Mouse (Mus musculus) CH12F3 (cell line): Measurements from ENCODE around the gene Mob3c.

Experiments
- in situ Hi-C: fragments of 300-500 bp; cut with MboI; formaldehyde crosslinking; loops from 2 replicates; pipeline ENCODE4 v1.14.3; 2020; ENCODE audit warnings: low sequenced_read_pairs

The Mob3c gene

DNA sequence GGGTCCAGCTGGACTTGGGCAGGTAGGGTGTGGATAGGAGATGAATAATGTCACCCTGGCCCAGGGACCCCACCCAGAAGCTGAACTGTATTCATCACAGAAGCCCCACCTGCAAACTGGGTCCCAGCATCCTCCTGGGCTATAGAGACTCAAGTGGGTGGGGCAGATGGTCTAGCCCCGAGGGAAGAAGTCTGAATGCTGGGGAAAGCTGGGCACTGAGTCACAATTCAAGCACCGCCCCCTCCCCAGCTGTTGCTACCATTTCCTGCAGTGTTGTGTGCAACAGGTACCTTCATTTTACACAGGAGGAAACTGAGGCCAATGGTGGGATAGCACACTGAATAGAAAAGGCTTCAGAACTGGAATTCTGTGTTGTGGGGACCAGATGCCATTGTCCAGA is 4.1 kb downstream of the Mob3c start:
- in situ Hi-C loops: no loop called here

DNA sequence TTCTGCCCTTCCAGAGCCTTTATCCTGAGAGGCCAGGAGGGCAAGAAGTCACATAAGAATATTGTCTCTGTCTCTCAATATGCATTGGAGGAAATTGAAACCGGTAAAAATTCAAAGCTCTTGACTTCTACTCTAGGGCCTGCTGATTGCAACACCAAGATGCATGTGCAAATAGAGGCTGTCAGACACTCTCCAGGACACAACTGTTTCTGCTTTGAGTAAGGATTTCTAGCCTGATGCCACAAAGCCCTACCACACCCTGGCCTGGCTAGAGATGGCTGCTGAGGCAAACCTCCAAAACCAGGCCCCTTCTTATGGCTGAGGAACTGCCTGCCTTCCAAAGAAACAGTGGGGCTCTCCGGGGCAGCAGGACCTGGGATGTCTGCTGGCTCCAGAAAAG is 7.7 kb downstream of the Mob3c start:
- in situ Hi-C loops: no loop called here

DNA sequence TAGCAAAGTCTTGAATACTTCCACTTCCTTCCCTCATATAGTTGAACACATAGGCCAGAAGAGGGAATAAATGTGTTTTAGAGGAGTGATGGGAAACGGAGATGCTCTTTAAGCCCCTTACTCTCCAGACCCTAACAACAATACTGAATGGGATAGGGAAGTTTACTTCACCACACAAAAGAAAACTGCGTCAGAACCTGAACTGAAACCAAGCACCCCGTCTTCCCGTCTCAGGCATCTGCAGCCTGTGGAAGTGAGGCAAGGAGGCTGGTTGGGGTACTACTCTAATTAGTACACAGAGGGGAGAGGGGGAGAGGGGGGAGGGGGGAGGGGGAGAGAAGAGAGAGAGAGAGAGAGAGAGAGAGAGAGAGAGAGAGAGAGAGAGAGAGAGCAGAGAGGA is 10.3 kb downstream of the Mob3c start:
- in situ Hi-C loops: no loop called here

DNA sequence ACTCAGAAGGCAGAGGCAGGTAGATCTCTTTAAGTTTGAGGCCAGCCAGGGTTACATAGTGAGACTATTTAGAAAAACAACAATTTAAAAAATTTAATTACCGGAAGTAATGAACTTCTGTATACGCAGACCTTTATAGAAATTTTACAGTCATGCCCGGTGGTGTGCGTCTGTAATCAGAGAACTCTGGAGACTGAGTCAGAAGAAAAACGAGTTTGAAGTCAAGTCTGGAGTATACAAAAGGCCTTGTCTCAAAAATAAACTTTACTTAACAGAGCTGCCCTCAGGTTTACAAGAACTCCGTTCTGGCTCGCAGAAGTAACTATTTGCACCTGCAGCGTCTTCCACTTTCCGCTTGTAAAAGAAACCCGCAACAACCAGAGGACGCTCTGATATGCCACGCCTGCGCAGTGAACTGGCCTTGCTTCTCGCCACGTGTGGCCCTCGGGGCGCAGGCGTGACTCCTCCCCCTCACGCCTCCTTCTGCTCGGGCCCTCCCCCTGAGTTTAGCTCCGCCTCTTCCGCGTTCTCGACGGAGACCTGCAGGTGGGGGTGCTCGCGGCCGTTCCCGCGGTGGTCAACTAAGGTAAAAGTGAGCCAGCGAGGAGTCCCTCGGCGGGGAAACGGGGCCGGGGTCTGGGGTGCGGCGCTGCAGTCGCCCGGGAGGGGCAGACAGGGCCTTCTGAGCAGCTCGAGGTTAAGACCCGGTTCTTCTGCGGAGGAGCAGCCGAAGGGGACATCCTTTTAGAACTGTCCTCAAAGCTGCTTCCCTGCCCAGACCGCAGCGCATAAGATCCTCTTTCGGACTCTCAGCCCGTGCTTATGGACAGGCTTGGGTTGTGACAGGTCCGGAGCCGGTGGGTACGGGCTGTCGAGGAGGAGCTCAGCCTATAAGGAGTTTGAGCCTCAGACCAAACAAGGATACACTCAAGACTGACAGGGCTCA is 11.1 kb downstream of the Mob3c start, which contains the start of gene Mknk1:
Gene Mknk1 (plus strand): TSS at position 503 of the 946 bp plus-strand sequence.
- in situ Hi-C loops: no loop called here

DNA sequence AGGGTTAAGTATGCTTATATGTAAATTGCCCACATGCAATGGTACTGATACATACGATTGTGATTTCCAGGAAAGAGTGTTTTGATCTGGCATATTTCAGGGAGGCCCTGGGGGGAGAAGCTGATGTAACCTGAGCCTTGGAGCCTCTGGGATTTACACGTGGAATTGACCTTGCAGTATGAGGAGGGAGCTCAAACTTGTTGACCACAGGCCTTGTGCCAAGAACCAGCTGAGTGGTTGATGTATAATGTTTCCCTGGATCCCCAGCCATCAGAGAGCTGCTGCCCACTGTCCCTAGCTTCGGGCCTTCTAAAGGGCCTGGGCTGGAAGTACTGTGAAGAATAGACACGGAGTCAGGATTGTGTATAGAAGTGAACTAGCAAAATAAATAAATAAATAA is 12.1 kb downstream of the Mob3c start:
- in situ Hi-C loops: no loop called here

DNA sequence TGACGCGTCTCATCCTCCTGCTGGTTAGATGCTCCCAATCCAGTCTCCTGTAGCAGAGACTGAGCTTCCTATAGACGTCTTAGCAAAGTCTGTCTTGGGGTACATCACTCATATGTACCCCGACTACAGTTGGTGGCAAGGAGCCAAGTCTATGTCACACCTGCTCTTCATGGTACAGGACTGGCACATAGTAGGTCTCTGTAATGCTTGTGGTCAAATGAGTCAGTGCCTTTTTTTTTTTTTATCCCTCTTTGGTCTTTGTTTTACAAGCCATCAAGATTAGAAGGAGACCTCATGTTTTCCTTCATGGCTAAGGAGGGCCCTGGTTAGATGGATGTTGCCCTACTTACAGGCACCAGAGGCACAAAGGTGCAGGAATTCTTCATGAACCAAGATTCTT is 12.9 kb downstream of the Mob3c start:
- in situ Hi-C loops: no loop called here

DNA sequence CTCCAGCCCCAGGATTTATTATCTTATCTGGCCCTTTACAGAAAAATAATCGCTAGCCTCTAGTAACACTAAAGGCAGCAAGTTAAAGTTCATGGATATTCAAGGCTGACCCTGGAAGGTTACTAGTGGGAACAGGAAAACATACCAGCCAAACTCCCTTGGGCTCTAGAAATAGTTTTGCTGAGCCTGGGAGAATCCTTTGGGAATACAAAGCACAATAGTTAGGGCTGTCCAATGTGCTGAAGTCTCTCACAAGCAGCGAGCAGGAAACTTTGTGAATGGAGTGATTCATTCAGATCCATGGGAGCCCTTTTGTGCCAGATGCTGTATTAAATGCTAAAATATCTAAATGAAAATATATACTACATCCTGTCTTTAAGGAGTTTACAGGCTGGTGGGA is 18.8 kb downstream of the Mob3c start:
- in situ Hi-C loops: no loop called here

DNA sequence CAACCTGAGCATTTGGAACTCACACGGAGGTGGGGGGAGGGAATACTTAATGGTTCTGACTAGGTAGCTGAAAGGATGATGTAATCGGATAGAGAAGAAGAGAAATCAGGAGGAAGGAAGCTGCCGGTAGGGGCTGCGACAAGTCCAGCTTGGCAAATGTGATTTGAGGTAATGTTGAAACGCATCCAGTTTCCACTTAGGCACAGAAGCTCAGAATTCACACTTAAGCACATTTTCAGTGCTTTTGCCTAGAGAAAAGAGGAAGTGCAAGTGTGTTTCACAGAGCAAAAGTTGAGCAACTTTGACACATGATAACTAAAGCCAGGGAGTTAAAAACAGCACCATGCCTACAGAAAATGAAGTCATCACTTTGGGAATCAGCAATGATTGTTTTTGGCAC is 19.5 kb downstream of the Mob3c start:
- in situ Hi-C loops: no loop called here

DNA sequence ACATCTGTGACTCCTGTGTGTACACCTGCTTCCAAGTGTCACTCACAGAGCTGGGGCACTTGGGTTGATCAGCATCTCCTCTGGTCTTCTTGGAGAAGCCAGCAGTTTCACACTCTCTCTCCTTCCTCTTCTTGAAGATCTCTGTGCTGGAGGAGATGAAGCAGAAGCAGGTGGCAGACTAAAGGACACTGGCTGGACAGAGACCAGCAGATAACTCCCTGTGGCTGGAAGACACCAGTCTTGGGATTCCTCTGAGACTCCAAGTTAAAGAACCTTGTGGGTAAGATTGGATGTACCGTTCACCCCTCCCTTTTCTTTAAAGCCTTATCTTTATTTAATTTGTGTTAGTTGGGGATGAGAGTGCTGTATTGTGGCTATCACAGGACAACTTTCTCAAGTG is 20.2 kb downstream of the Mob3c start:
- in situ Hi-C loops: no loop called here

DNA sequence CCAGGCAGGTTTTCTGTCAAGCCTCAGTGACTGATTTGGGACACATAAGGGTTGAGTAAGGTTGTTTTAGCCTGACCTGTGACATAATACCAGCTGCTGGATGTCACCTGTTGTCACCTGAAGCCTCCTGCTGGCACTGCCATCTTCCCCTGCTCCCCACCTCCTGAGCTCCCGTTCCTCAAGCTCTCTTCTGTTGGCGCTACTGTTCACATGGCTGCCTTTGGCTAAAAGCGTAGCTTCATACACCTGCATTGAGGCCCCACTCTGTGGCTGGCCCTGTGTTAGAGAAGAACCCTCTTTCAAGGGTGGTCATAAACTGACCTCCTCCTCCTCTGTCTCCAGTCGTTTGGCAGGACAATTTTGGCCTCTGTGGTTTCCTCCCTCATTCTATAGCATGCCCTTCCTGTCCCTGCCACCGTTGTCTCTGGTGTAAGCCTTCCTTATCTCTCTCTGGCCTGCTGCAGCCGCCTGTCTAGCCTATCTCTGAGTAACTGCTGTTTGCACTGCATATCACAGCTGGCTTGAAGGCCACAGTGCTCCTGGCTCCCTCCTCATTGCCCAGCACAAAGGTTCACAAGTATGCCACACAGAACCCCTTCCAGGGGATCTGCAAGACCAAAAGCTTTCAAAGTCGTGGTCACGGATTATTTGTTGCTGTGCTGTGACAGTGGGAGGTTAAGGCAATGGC is 21.2 kb downstream of the Mob3c start:
- in situ Hi-C loops: no loop called here

DNA sequence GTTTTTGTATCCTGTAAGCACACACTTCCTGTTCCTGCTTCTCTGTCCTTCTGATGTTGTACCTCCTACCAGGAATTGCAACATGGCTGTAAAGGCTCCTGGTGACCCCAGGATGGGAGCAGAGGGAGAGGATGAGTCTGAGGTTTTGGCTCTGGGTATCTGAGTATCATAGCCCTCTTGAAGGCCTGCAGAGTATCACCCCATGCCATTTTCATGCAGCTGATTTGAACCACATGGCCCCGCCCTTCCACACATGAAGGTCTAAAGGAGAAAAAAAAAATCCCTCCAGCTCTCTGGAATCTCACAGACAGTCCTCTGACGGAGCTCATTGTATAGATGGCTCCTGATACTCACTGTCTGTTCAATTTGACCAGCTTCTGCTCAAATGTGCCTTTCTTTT is 22.2 kb downstream of the Mob3c start:
- in situ Hi-C loops: no loop called here

DNA sequence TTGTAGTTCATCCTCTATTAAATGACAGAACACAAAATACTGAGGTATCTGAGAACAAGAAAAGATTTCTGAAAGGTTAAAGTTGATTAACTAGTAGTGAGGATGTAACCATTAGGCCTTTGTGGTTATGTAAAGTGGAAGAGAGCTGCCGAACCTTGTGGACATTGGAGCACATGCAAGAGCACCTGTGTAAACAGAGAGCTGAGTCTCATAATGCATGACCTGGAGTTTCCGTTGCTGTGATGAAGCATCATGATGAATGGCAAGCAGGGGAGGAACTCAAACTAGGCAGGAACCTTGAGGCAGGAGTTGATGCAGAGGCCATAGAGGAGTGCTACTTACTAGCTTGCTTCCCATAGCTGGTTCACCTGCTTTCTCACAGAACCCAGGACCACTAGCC is 22.7 kb downstream of the Mob3c start:
- in situ Hi-C loops: no loop called here

DNA sequence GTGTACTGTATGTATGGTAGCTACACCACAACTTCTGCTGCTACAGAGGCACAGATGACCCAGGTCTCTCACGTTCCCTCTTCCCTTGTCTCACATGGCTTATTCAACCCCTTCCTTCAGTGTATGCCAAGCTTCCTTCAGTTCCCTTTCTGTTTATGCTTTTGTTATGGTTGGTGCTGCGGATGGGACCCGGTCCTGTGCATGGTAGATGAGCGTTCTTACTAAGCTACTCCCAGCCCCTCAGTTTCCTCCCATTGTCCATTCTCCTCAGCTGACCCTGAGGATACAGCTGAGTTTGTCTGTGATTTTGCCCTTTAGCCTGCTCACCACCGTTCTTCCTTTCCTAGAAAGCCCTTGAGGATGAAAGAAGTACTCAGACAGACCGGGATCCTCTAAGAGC is 23.7 kb downstream of the Mob3c start:
- in situ Hi-C loops: no loop called here

DNA sequence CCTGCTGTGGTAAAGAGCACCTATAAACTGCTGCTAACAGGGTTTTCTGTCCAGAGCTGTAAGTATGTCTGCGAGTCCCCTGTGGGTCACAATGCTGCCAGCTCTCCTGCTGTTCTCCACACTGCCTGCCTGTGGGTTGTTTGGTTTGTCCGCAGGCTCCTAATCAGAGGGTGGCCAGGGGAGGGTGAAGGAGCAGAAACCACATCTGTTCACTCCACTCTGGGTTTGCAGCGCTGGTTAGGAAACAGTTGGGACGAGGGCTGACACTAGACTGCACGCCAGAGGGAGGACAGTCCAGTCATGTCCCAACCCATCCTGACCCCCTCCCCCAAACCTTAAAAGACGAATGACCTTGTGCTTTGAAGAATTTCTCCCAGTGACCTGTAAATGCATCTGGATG is 27.2 kb downstream of the Mob3c start:
- in situ Hi-C loops: no loop called here

DNA sequence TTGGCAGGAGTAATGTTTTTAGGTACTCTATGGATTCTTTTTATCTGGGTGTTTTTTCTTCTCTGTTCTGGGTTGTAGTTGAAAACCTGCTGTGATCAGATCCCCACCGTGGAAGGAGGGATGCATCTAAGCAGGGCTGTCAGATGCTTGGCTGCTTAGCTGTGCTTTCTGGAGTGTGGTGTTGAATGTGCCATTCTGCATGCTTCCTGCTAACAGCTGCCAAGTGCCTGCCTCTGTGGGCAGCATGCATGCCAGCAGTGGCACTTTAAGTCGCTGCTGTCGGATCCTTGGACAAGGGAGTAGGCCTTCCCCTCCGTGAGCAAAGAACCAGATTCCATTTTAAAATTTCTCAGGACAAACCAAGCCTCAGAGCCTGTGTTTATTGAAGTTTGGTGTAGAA is 27.7 kb downstream of the Mob3c start:
- in situ Hi-C loops: no loop called here

DNA sequence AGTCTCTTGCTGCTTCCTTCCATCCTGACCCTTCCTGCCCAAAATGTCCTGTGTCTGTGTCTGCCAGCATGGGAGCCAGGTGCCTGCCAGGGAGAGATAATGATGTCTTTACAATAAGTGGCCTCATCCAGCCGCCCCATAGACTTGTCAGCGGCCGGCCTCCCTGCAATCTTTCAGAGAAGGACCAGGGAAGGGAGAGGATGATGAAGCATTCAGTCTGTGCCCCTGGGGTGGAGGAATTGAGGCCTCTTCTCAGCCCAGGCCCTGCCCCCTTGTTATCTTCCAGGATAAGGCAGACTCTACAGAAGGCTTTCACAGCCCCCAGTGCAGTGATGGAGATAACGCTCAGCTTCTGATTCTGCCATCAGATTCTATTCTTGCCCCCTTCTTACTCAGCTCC is 28.4 kb downstream of the Mob3c start:
- in situ Hi-C loops: no loop called here

DNA sequence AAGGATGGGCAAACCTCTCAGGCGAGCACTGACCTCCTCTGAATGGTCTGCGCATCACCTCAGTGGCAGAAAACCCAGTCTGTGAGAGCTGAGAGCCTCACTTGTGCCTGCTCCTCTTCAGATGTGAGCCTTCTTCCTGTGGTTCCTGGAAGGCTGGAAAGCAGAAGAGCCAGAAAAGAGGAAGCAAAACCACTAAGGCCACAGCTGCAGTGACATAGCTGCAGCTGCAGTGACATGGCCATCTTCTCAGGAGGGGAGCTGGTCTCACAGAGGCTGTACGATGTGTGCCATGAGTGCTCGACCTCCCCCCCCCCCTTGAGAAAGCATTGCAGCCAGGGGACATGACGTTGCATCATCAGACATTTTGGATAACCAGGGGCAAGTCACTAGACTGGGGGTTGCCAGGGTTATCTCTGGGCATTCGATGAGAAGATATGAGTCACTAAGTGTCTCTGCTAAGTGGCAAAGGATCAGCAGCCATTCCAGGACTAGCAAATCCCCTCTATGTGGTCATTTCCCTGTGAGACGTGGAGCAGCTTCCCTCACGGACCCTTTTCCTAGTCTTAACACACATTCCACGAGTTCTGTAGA is 29.5 kb downstream of the Mob3c start:
- in situ Hi-C loops: no loop called here

DNA sequence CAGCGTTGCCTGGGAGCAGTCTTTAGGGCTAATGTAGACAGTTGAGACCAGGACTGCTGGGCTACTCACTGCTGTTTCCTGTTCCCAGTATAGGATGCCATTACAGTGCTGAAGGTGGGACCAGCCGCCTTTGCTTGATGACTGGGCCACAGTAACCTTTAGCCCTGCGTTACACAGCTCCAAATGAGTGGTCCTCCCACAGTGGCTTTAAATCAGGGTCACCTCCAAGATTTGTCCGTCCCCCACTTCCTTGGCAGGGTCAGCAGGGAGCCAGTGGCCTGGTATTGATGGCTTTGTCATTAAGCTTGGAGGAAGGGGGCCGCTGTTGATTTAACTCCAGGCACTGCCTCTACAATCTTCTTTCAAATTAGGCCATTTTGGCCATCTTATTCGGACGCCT is 35.5 kb downstream of the Mob3c start:
- in situ Hi-C loops: no loop called here

DNA sequence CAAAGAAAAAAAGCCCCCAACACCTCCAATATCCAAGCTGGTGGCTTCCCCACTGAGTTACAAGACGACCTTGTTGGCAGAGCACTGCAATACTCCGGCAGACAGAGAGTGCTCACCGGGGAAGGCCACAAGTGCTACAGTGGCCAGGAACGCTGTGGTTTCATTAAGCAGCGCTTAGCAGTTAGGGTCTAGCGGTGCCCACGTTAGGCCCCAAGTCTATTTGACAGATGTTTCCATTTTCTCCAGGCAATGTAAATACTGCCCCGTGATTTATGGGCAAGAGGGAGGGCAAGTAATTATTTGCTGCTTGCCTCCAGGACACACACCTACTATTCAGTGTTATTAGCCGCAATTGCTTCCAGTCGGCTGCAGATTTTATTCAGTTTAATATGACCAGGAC is 36.0 kb downstream of the Mob3c start:
- in situ Hi-C loops: no loop called here

DNA sequence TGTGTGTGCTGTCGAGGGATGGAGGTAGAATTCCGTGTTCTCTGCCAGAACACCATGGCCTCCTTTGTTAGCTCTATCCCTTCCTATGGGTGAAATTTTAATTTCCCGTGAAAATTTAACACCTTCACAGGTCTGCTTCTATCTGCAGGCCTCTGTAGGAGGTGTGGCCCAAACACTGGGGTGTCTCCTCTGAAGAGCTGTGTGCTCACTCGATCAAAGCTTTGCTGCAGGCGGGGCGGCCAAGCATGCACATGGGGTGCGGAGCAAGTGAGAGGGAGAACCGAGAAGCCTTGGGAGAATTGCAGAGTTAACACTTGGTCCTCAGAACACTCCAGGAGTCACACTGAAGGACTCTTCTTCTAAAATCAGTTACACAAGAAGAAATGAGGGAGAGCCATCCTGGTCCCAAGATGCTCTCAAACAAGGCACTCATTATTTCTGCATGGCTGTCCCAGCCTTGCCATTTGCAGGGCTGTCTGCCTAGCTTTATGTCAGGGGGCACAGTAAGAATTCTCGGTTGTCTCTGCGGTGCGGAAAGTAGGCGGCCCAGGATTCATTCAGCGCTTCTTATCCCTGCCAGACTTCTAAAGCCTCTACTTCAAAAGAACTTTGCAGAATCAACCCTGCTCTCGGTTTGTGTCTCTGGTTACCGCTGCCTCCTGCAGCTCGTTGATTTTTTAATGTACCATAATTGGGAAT is 41.8 kb downstream of the Mob3c start:
- in situ Hi-C loops: no loop called here

DNA sequence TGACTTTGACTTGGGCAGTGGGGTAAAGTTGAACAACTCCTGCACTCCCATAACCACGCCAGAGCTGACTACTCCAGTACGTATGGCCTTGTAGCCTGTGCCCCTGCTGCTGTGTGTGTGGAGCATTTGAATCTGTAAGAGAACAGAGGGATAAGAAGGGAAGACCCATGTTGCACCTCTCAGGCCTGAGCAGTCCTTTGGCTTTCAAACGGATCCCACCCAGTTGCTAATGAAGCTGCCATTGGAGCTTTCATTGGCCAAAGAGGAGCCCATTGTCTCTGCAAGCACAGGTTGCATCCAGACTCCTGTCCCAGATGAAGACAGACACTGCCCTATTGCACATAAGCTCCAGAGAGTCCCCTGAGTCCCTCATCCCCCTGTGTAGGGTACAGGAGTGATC is 45.3 kb downstream of the Mob3c start:
- in situ Hi-C loops: no loop called here
